Mouse (Mus musculus) spleen, postnatal 10 days (tissue): ENCODE measurements at regions not wholly inside any gene's neighbourhood (a gene's known extent, or its start where the extent isn't known, plus 50 kb on each side); places are given as distances from the start of the nearest gene placed in this dataset.

Experiments used
- DNase-seq, 2 experiments: peaks; one replicate each; pipeline ENCODE4 v3.0.0; 2021 to 2022; ENCODE audit warnings: low spot score in 2 of 2

GRCm38 (mm10) chr16:97304156-97304735, 52.3 kb upstream of the Bace2 start:
- DNase-seq = no peak
